Mouse (Mus musculus) liver, embryonic 11.5 days (tissue): ENCODE data around the gene Plin5. TPM values are rescaled to one million over a fixed set of nuclear protein-coding genes. Genes with fewer than 3 reads are reported as not detected.
A peak's percentile ranks its signal among the peaks of the same experiment; 100 is the strongest.

Experiments
- ATAC-seq: fragments of 200-750 bp; cut with Nextera tagmentation; replicated peaks from 2 replicates; pipeline ENCODE4 v1.8.0; 2017; ENCODE audit warnings: moderate number of reproducible peaks, mild to moderate bottlenecking, moderate TSS enrichment, moderate library complexity; ENCODE audit not compliant: low FRiP score
- DNase-seq: peaks from one replicate; pipeline ENCODE4 v3.0.0-alpha.2; 2017; ENCODE audit warnings: low spot score
- H3K27ac ChIP-seq: fragments of 300-500 bp; sonication (generic); 2 replicates; pipeline ENCODE4 v1.5.1; 2014; ENCODE audit warnings: mild to moderate bottlenecking, low read depth, low read length, control low read depth
- H3K27me3 ChIP-seq: fragments of 300-500 bp; sonication (generic); replicated peaks from 2 replicates; pipeline ENCODE4 v1.6.1; 2014; ENCODE audit warnings: low read length, mixed read lengths; ENCODE audit not compliant: control insufficient read depth, insufficient read depth
- H3K36me3 ChIP-seq: fragments of 300-500 bp; sonication (generic); 2 replicates; pipeline ENCODE4 v1.6.1; 2014; ENCODE audit warnings: mild to moderate bottlenecking, low read length, moderate library complexity, mixed read lengths; ENCODE audit not compliant: control insufficient read depth, insufficient read depth
- H3K4me1 ChIP-seq: fragments of 300-500 bp; sonication (generic); replicated peaks from 2 replicates; pipeline ENCODE4 v1.6.1; 2014; ENCODE audit warnings: low read length, mixed read lengths; ENCODE audit not compliant: control insufficient read depth, insufficient read depth
- H3K4me2 ChIP-seq: fragments of 300-500 bp; sonication (generic); 2 replicates; pipeline ENCODE4 v1.6.1; 2014; ENCODE audit warnings: mild to moderate bottlenecking, control low read depth, moderate library complexity
- H3K4me3 ChIP-seq: fragments of 300-500 bp; sonication (generic); 2 replicates; pipeline ENCODE4 v1.5.1; 2014; ENCODE audit warnings: low read depth, low read length, control low read depth
- H3K9ac ChIP-seq: fragments of 300-500 bp; sonication (generic); 2 replicates; pipeline ENCODE4 v1.6.1; 2014; ENCODE audit warnings: low read depth, low read length, control low read depth
- H3K9me3 ChIP-seq: fragments of 300-500 bp; sonication (generic); 2 replicates; pipeline ENCODE4 v1.6.1; 2016; ENCODE audit warnings: low read length, inconsistent platforms, mixed read lengths; ENCODE audit not compliant: control insufficient read depth
- WGBS: fragments of 180-500 bp; shearing (Covaris S2); extraction: QIAGEN DNeasy Blood & Tissue Kit; methylation state at CpG from one replicate; pipeline ENCODE4 v1.1.7; 2014; 5-methylcytosine and 5-hydroxymethylcytosine counted together
- polyA plus RNA-seq: library from polyadenylated mRNA; unstranded; fragments of >200 nt; fragmentation: Nextera tagmentation; extraction: Ambion mirVana; gene quantifications from 2 replicates; pipeline ENCODE4 v1.2.1, GENCODE M21; 2014

Plin5 gene
- polyA plus RNA-seq, 1 experiment from 2014 or later: 0.43 TPM

DNA sequence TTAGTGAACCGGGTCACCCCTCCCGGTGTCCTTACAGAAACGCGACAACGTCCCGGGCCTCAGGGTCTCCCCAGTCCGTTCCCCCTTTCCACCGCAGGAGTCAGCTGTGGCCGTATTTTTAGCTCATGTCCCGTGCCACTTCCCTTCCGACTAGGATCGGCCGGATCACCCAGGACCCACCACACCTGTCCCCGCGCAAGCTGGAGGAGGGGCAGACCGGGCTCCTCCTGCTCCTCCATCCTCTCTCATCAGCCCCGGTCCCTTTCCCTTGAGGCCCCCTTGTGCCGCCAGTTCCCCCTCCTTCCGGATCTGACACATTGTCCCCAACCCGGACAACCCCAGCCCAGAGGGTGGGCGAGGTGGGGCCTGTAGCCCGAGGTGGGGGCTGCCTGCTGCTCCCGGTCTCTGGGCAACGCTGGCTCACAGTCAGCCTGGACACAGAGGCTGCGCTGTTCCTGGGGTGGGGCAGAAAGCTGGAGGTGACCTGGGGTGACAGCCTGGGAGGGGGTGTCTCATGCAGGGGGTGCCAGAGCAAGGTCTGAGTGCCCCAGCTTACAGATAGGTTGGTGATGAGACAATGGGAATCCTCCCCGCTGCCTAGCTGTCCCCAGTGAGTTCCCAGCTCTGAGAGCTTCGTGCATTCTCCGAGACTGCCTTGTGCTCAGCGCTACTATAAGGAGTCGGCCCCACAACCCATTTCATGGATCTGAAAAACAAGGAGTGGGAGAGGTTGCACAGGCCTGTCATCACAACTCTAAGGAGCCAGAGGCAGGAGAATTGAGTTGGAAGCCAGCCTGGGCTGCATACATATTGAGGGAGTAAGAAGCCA, 31.6 kb upstream of the Plin5 start:
- 4% methylated on average over 30 of the region's 30 CpGs for WGBS
- H3K27me3 ChIP-seq: peaks cover 63% of the 10 kb centered on the region

DNA sequence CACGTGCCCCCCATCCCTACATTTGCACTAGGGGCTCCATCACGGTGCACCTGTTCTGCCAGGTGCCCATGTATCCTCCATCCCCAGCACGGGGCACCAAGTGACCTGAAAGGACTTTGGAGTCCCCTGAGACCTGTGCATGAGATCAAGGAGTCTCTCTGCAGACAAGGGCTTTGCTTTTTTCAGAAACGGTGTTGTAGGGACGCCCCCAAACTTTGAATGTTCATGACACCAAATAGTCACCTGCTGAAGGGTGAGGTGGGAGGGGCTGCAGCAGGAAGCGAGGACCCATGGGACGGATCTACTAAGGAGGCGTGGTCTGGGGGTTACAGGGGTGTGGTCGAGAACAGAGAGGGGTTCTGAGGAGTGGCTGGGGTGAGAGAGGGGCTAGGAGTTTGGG, 30.9 kb upstream of the Plin5 start:
- H3K27me3 ChIP-seq: peaks cover 71% of the 10 kb centered on the region
- no peak overlapping the region for H3K27ac ChIP-seq
- no peaks in the 10 kb centered on the region for H3K9me3 ChIP-seq
- DNase-seq (no peak), ATAC-seq (no peak)
- H3K4me1 ChIP-seq: no peaks in the 10 kb centered on the region
- H3K9ac ChIP-seq: no peak overlapping the region
- no peak overlapping the region for H3K4me3 ChIP-seq
- WGBS: 19% methylated on average over 9 of the region's 9 CpGs
- peak overlapping the region; percentile 24 for H3K4me2 ChIP-seq
- no peaks in the 10 kb centered on the region for H3K36me3 ChIP-seq

More for the DNA sequence above, 31.6 kb upstream of the Plin5 start:
- ATAC-seq: no peak
- H3K36me3 ChIP-seq: no peaks in the 10 kb centered on the region
- no peak for DNase-seq
- no peak overlapping the region for H3K4me3 ChIP-seq
- no peaks in the 10 kb centered on the region for H3K9me3 ChIP-seq
- no peak overlapping the region for H3K27ac ChIP-seq
- H3K4me2 ChIP-seq: peak overlapping the region; percentile 24
- no peak overlapping the region for H3K9ac ChIP-seq
- no peaks in the 10 kb centered on the region for H3K4me1 ChIP-seq

DNA sequence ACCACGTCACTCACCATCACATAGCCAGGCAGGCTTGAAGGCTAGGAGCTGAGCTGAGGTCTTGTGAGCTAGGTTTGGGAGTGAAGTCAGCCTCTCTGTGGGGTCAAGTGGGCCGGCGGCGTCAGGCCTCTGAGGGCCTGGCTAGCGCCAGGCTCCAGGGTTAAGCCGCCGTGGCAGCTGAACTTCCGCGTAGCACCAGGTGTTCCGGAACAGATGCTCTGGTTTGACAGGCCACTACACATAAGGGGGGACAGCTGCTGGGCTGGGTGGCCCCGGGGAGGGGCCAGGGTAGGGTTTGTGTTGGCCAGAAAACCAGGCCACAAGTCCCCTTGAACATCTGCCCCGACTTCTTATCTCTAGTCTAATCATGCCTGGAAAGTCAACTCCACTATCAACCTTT, 30.0 kb upstream of the Plin5 start:
- Histone ChIP-seq H3K9ac (no peak overlapping the region), H3K9me3 (no peaks in the 10 kb centered on the region), H3K36me3 (no peaks in the 10 kb centered on the region), H3K4me3 (no peak overlapping the region), H3K27me3 (peaks cover 78% of the 10 kb centered on the region), H3K27ac (no peak overlapping the region), H3K4me1 (no peaks in the 10 kb centered on the region), H3K4me2 (no peak overlapping the region)
- 57% methylated on average over 12 of the region's 12 CpGs for WGBS
- DNase-seq (no peak), ATAC-seq (no peak)

DNA sequence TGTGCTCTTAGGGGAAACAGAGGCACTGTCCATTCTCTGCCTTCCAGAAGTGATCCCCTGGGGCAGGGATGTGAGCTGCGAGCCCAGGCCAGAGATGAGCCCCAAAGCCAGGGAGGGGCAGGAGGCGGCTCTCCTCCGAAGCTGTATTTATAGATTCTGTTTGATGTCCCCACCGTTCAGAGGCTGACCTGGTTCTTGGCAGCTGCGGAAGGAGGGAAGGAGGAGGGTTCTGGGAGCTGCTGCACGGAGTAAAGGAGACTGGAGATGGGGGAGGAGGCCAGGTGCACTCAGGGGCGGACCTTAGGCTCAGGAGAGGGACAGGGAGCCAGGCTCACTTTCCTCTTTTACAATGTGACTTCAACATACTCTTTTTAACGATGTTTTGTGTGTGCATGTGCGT, 28.7 kb upstream of the Plin5 start:
- no peak for ATAC-seq
- no peaks in the 10 kb centered on the region for H3K9me3 ChIP-seq
- H3K9ac ChIP-seq: no peak overlapping the region
- peaks cover 91% of the 10 kb centered on the region for H3K27me3 ChIP-seq
- no peak overlapping the region for H3K4me2 ChIP-seq
- H3K4me1 ChIP-seq: peaks cover 10% of the 10 kb centered on the region
- 23% methylated on average over 9 of the region's 9 CpGs for WGBS
- H3K4me3 ChIP-seq: no peak overlapping the region
- no peaks in the 10 kb centered on the region for H3K36me3 ChIP-seq
- DNase-seq: no peak
- H3K27ac ChIP-seq: no peak overlapping the region

DNA sequence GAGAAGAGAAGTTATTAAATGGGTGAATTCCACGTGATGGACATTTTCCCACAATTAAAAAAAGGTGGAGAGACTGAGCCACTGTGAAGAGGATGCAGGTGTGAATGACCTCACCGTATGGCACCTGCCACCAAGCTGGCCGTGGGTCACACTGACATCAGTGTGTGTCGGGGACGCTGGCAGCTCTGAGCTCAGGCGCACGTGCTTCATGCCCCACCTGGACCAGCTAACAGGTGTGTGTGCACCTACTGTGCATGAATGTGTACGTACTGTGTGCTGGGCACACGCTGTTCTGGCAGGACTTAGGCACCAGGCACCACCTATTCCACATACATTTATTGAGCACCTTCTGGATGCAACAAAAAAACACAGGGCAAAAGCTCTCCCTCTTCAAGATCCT, 27.1 kb upstream of the Plin5 start:
- Histone ChIP-seq H3K36me3 (no peaks in the 10 kb centered on the region), H3K27ac (no peak overlapping the region), H3K9me3 (no peaks in the 10 kb centered on the region), H3K4me2 (no peak overlapping the region), H3K27me3 (peaks cover 96% of the 10 kb centered on the region), H3K4me1 (peaks cover 13% of the 10 kb centered on the region), H3K9ac (no peak overlapping the region), H3K4me3 (no peak overlapping the region)
- no peak for DNase-seq
- WGBS: 68% methylated on average over 9 of the region's 9 CpGs
- no peak for ATAC-seq

DNA sequence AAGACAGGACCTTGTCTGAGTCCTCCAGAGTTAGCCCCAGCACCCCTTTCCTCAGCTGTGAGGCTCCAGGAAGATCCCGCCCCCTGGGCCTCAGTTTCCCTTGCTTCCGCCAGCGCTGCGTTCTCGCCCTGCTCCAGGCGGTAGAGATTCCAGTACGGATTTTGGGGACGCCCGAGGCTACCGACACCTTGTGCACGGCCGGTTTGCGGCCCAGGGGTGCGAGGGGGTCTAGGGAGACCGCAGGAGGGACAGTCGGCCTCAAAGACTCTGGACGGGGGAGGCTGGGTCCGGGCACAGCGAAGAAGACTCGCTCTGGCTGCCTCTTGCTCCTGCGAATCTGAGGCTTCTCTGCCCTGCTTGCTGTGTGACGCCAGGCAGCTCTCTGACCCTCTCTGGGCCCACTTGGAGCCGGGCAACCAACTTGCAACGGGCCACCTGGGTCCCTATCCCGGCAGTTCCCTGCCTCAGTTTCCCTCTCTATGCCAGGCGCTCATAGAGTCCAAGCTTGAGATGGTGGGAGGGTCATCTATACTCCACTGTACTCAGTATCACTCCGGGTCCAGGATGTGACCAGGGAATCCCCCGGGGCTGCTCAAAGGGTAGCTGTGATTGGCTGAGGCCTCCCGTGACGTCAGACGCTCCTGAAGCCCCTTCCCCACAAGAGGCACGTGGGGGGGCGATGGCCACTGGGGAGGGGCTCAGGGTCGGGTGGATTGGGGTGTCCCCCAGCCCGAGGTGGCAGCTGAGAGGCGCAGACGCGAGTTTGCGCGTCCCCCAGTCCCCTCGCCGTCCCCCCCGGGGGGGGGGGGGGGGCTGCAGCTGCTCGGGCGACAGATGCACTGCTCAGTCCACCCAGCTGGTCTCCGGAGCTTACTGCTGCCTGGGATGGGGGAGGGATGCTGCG, 24.6 kb upstream of the Plin5 start:
- H3K36me3 ChIP-seq: no peaks in the 10 kb centered on the region
- no peak overlapping the region for H3K27ac ChIP-seq
- H3K4me2 ChIP-seq: peak overlapping the region; percentile 76
- ATAC-seq (no peak; the same call in 1 of the 2 replicates), DNase-seq (no peak)
- WGBS: 1% methylated on average over 43 of the region's 47 CpGs
- H3K27me3 ChIP-seq: peaks cover 86% of the 10 kb centered on the region
- peaks cover 20% of the 10 kb centered on the region for H3K4me1 ChIP-seq
- 0 out of 2 replicates have a peak overlapping the region, but pooled peaks have one; percentile 14 for H3K9ac ChIP-seq
- H3K4me3 ChIP-seq: peak overlapping the region; percentile 42
- no peaks in the 10 kb centered on the region for H3K9me3 ChIP-seq

DNA sequence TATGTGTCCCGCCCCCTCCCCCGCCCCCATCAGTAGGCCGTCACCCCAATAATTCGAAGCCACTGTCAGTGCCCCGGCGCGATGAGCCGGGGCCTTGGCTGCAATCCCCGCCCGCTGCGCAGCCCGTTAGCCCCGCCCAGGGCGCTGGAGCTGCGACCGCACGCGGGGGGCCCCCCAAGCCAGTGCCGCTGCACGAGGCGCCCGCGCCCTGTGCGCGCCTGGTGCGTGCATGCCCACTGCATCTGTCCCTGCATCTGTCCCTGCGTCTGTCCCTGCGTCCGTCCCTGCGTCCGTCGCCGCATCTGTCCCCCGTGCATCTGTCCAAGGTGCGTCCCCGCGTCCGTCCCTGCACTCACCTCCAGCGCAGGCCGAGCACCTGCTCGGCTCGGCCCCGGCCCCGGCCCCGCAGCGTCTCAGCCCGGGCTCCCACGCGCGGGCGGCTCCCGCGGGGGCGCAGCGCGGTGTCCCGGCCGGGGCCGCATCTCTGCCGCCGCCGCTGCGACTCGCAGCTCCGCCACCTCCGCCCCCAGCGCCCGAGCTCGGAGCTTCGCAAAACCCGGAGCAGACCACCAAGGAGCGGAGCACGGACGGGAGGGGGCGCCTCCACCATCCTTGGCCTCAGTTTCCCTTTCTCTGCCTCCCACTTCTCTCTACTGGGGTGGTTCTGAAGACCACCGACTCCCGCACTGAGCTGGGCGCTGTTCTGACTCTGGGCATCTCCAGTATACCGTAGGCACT, 22.6 kb upstream of the Plin5 start, which contains the start of gene Sema6b:
TSS of gene Sema6b (minus strand) at position 486 of the 738 bp plus-strand sequence.
- ATAC-seq: peak; percentile 43
- 2% methylated on average over 65 of the region's 79 CpGs for WGBS
- Histone ChIP-seq H3K27ac (no peak within 1 kb of the TSS), H3K9ac (peak within 1 kb of the TSS; percentile 52), H3K36me3 (no peaks in the 10 kb centered on the region), H3K4me3 (peak within 1 kb of the TSS; percentile 70), H3K9me3 (no peaks in the 10 kb centered on the region), H3K27me3 (peaks cover 67% of the 10 kb centered on the region), H3K4me1 (peaks cover 21% of the 10 kb centered on the region), H3K4me2 (peak within 1 kb of the TSS; percentile 99)
- peak; percentile 78 for DNase-seq

DNA sequence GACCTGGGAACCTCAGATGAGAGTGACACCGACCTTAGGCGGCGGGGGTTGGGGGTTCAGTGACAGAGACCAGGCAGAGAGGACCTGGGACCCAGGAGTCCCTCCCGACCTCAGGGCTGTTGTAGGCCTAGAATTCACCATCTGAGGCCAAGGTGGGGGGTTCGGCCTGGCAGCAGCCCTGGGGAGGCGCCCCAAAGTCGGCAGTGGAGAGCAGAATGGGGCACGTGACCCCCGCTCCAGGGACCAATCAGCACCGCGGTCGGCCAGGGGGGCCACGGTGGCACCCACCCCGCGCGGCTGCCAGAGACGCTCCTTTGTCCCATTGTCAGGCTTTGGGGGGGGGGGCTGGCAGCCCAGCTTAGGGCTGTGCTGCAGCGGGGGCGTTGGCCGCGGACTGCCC, 22.0 kb upstream of the Plin5 start:
- H3K9me3 ChIP-seq: no peaks in the 10 kb centered on the region
- H3K27me3 ChIP-seq: peaks cover 60% of the 10 kb centered on the region
- no peaks in the 10 kb centered on the region for H3K36me3 ChIP-seq
- H3K4me2 ChIP-seq: peak overlapping the region; percentile 99
- H3K4me3 ChIP-seq: peak overlapping the region; percentile 70
- WGBS: 9% methylated on average over 17 of the region's 21 CpGs
- H3K9ac ChIP-seq: peak overlapping the region; percentile 52
- DNase-seq: no peak
- no peak; the same call in 1 of the 2 replicates for ATAC-seq
- H3K27ac ChIP-seq: no peak overlapping the region
- H3K4me1 ChIP-seq: peaks cover 28% of the 10 kb centered on the region
